Mouse (Mus musculus) brain, embryonic 14.5 days (tissue): Measurements from ENCODE around the gene Slc9a1.

Experiments used
- CTCF ChIP-seq: fragments of 200-500 bp; IDR thresholded peaks from 2 replicates; pipeline ENCODE4 v1.5.1; 2012; ENCODE audit warnings: inconsistent platforms, mild to moderate bottlenecking, moderate library complexity, borderline replicate concordance; ENCODE audit not compliant: insufficient read depth, insufficient read length; ENCODE audit errors: extremely low read depth
- POLR2A ChIP-seq: fragments of 200-500 bp; IDR thresholded peaks from 2 replicates; pipeline ENCODE4 v1.6.1; 2012; ENCODE audit warnings: mild to moderate bottlenecking, inconsistent platforms, borderline replicate concordance; ENCODE audit not compliant: poor library complexity, insufficient read depth, insufficient read length, severe bottlenecking; ENCODE audit errors: extremely low read depth

DNA sequence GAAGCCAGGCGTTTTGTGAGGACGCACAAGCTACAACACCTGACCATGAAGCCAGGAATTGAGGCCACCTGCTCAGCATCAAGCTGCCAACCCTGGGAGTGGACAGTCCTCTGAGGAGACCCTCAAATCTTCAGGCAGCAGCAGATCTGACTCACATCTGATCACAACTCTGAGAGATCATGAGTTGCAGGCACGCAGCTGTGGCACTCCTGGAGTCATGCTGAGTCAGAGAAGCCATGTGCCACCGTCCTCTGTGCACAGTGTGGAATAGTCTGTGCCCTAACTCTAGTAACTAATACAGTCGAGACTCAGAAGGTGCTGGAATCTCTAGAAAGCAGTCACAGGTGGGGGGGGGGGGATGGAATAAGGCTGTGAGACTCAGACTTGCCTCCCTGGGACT is 77.9 kb downstream of the Slc9a1 start:
- no peak for TF ChIP-seq POLR2A
- no peak for TF ChIP-seq CTCF
